10 mouse cellular contexts compared by ENCODE assay signal in the genomic region with DNA sequence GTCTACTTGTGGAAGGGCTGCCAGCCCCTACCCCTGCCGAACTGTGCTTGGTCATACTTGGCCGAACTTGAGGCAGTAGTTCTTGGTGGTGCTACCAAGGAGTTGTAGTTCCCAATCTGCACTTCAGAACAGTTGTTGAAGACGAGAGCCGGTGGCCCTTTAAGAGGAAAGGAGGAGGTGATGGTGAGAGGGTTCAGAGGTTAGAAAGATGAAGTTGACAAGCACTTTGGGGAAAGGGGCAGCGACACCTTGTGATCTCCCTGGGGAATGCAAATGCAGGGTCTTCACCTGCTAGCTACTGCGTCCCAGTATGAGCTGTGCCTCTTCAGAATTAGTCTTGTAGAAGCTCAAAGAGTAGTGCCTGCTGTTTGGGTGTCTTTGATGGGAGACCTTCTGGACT. TPM values are rescaled to one million over a fixed set of nuclear protein-coding genes. Genes with fewer than 3 reads are reported as not detected.
DNase-seq lines count a peak whose midpoint lies in the region; ATAC-seq lines count a peak whose summit lies in the region.
"Had no signal": no experiment of that assay in that cellular context is flagged by ENCODE, and none has a peak within 500 bp of the region (broad histone marks: within the 10 kb centered on the region; RNA-seq: fewer than 3 reads in every experiment).

No protein-coding gene starts in this region.

- WGBS in kidney, embryonic 14.5 days, result 39% methylated on average over 6 of the region's 6 CpGs

- no peak overlapping the region for H3K9ac ChIP-seq in kidney, embryonic 14.5 days (ENCODE audit: low read depth, low read length)

- H3K27ac ChIP-seq in kidney, embryonic 14.5 days (ENCODE audit: low read depth, low read length), result no peak overlapping the region

- peak; percentile 6 for DNase-seq in kidney, adult 9 months
- peak; percentile 0 for DNase-seq in urinary bladder, postnatal 36 days (ENCODE audit: low spot score in 2 of 2)
- no peak for DNase-seq in urinary bladder, adult 18-20 months (ENCODE audit: low spot score in 2 of 2)
- DNase-seq in heart, postnatal 14 days, result peak; percentile 1 to 3
- peak; percentile 50 for DNase-seq in yolk sac, embryonic 10.5 days (ENCODE audit: low spot score)
- no peak for DNase-seq in ovary, postnatal 14 days (ENCODE audit: low spot score)
- DNase-seq: right cerebral cortex, postnatal 14 days had no signal

- no peak overlapping the region for H3K4me3 ChIP-seq in kidney, embryonic 14.5 days (ENCODE audit: low read length)
- H3K4me3 ChIP-seq: myocyte had no signal

- H3K27me3 ChIP-seq in kidney, embryonic 14.5 days (ENCODE audit: control insufficient read depth, insufficient read depth, low read length), result peaks cover 7% of the 10 kb centered on the region; the same call in 1 of the 2 replicates

- H3K4me2 ChIP-seq in kidney, embryonic 14.5 days (replicated peaks; ENCODE audit: low read depth, low read length), result no peak overlapping the region

- H3K36me3 ChIP-seq in kidney, embryonic 14.5 days (ENCODE audit: control insufficient read depth, insufficient read depth, low read length), result no peaks in the 10 kb centered on the region

- ATAC-seq in kidney, embryonic 14.5 days (ENCODE audit: low FRiP score, low TSS enrichment), result no peak
- ATAC-seq: hindbrain, embryonic 16.5 days had no signal

- H3K4me1 ChIP-seq in kidney, embryonic 14.5 days (ENCODE audit: control insufficient read depth, insufficient read depth, low read length), result peaks cover 12% of the 10 kb centered on the region

- intact Hi-C loops in heart, postnatal 14 days (cut with DNase I), result loop anchor here (2.0 kb wide), 1 partner anchor 38 kb away; the partner anchor contains the start of gene Nfatc4

- H3K9me3 ChIP-seq in kidney, embryonic 14.5 days (ENCODE audit: control insufficient read depth, low read length), result no peaks in the 10 kb centered on the region

RNA-seq across cellular contexts. Expression of gene Adcy4, which starts 1.3 kb away (rescaled TPM):
- polyA plus RNA-seq in kidney, embryonic 14.5 days (2014; fragmentation: Nextera tagmentation; extraction: Ambion mirVana), result 7.8 and 10.4 TPM in 2 replicates
- total RNA-seq in heart, postnatal 14 days (2021), result 10 to 100 TPM; 19.8 to 21.1 TPM

RNA-seq across cellular contexts. Expression of gene Ripk3, which starts 3.5 kb away (rescaled TPM):
- polyA plus RNA-seq in kidney, embryonic 14.5 days (2014; fragmentation: Nextera tagmentation; extraction: Ambion mirVana), result 38.1 and 43.3 TPM in 2 replicates
- total RNA-seq in heart, postnatal 14 days (2021), result 1 to 10 TPM; 4.4 to 6.1 TPM

RNA-seq across cellular contexts. Expression of gene Ltb4r1, which starts 19.4 kb away (rescaled TPM):
- polyA plus RNA-seq in kidney, embryonic 14.5 days (2014; fragmentation: Nextera tagmentation; extraction: Ambion mirVana), result 0.23 TPM in 1 of 2 replicates, not detected in the other
- total RNA-seq in heart, postnatal 14 days (2021), result under 1 TPM; 0.37 to 0.60 TPM

RNA-seq across cellular contexts. Expression of gene Ltb4r2, which starts 24.0 kb away (rescaled TPM):
- 0.08 and 0.39 TPM in 2 replicates for polyA plus RNA-seq in kidney, embryonic 14.5 days (2014; fragmentation: Nextera tagmentation; extraction: Ambion mirVana)
- total RNA-seq in heart, postnatal 14 days (2021), result under 1 TPM; 0.12 to 0.17 TPM

RNA-seq across cellular contexts. Expression of gene Cideb, which starts 26.9 kb away (rescaled TPM):
- polyA plus RNA-seq in kidney, embryonic 14.5 days (2014; fragmentation: Nextera tagmentation; extraction: Ambion mirVana), result 2.9 and 3.6 TPM in 2 replicates
- total RNA-seq in heart, postnatal 14 days (2021), result 1 to 10 TPM in 1 of 2 experiments, under 1 TPM in 1; 1.00 to 1.0 TPM

Comparison
In these comparisons a context has a peak if more than half of its experiments do, and no peak if none do; other contexts are left out.
1. DNase-seq: peak in kidney, adult 9 months (single experiment), urinary bladder, postnatal 36 days (2 of 2), heart, postnatal 14 days (2 of 2) and yolk sac, embryonic 10.5 days (single experiment); none in urinary bladder, adult 18-20 months (0 of 2) and ovary, postnatal 14 days (single experiment).